Mouse (Mus musculus): ENCODE measurements at regions not wholly inside any gene's neighbourhood (a gene's known extent, or its start where the extent isn't known, plus 50 kb on each side); places are given as distances from the start of the nearest gene placed in this dataset.

DNA sequence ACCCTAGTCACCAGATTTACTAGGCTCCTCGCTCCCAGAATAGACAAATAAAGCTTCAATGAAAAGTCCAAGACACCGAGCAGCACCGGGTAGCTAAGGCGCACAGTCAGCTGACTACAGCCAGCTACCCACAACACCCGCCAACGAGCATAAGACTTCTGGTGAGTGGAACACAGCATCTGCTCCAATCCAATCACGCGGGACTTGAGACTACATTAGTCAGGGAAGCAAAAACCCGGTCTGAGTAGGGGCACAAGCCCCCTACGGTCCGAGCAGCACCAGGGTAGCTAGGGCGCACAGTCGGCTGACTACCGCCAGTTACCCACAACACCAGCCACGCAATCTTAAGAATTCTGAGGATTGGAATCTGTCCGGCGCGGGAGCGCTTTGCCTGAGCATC is 704.0 kb downstream of the Rpia start:
- TF ChIP-seq POLR2A (IDR thresholded peaks at IDR 0.05; ENCODE audit: borderline replicate concordance, extremely low read depth, insufficient read depth, insufficient read length, poor library complexity, severe bottlenecking), result no peak
- TF ChIP-seq CTCF (IDR thresholded peaks at IDR 0.05; ENCODE audit: borderline replicate concordance, extremely low read depth, insufficient read depth, insufficient read length), result no peak

Data from brain, embryonic 14.5 days (tissue).